Mouse (Mus musculus): ENCODE measurements around the gene Pax5.

DNA sequence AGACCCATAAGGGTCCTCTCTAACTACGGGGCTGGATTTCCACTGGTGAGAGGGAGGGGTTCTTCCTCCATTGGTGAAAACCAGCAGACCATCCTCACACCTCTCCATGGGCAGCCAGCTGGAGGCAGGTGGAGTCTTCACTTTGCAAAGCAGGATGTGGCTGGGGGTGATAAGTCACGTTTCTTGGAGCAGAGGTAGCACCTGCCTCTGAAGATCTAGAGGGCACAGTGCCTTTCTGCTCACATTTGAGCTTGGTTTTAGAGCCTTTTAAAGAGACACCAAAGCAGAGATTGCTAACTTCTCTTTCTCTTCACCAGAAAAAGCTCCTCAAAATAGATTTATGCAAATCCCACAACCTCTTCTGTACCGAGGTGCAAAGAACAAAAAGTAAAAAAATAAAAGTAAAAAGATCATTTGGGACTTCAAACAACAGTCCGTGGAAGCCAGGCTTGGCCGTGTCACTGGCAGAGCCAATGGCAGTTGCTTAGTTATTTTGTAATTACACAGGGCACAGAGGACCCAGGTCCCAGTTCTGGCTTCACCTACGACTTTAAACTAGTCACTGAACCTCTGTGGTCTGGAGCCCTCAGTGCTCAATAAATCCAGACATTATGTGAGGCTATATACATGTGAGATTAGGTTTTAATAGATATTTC lies 29.9 kb downstream of the Pax5 start:
- TF ChIP-seq POLR2A (IDR thresholded peaks at IDR 0.05; ENCODE audit: low read depth, low read length) (no peak), CTCF (IDR thresholded peaks at IDR 0.05; ENCODE audit: borderline replicate concordance, insufficient read depth, low read length) (no peak)

All from embryonic fibroblast, embryonic 13.5 days (primary cell).